Mouse (Mus musculus) heart, postnatal 0 days (tissue): Measurements from ENCODE around the gene Acta2.

Experiments
- CTCF ChIP-seq: IDR thresholded peaks from 2 replicates; pipeline ENCODE4 v1.5.1; 2016; ENCODE audit warnings: antibody characterized with exemption, control low read depth, low read depth
- EP300 ChIP-seq: IDR thresholded peaks from 2 replicates; pipeline ENCODE4 v1.6.1; 2016; ENCODE audit warnings: antibody characterized with exemption, low read depth

- TF ChIP-seq CTCF = peak; percentile 68
- TF ChIP-seq EP300 = no peak
Observed at GRCm38 (mm10) chr19:34241247-34241915, 14.0 kb downstream of the Acta2 start.
